Mouse (Mus musculus): ENCODE results near the gene Lrr1. TPM values are rescaled to one million over a fixed set of nuclear protein-coding genes. Genes with fewer than 3 reads are reported as not detected.

Lrr1 gene
- polyA plus RNA-seq, 1 experiment from 2014 or later, result 16.5 TPM

DNA sequence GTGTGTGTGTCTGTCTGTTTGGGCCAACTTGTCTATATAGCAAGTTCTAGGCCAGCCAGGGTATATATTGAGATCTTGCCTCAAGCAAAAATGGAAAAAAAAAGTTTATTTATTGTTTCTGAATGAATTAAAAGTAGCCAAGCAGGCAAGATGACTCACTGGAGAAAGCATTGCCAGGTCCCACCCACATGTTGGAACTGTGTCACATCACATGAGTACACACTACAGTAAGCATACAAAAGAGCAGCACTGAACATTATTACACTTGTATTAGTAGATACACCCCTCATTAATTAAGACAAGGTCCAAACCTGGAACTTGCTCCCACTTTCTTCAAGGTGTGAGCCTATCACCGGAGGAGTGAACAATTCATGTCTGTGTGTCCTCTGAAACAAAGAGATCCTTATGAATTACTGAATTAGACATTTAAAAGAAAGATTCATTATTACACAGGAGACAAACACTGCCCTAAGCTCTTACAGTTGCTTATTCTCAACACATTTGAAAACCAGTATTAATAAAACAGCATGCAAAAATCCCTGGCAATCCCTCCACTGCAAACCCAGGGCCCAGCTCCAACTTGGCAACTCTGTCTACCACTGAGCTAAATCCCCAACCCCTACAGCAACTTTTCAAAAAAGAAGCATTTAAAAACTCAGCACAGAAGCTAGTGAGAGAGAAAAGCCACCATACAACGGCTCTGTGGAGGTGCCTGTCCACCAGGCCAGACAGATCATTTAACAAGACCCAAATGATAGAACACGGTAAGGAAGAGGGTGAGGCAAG, 46.6 kb downstream of the Lrr1 start:
- 75% methylated on average over 3 of the region's 3 CpGs for WGBS
- Histone ChIP-seq H3K4me2 (ENCODE audit: low read depth, low read length) (no peak overlapping the region), H3K36me3 (ENCODE audit: control insufficient read depth, insufficient read depth, low read length) (peaks cover 9% of the 10 kb centered on the region; the same call in 1 of the 2 replicates), H3K4me1 (ENCODE audit: control insufficient read depth, insufficient read depth, low read length) (no peaks in the 10 kb centered on the region), H3K27me3 (ENCODE audit: control insufficient read depth, insufficient read depth, low read length) (no peaks in the 10 kb centered on the region), H3K9ac (ENCODE audit: low read length) (no peak overlapping the region), H3K4me3 (replicated peaks; ENCODE audit: low read length) (no peak overlapping the region), H3K9me3 (replicated peaks; ENCODE audit: control insufficient read depth, low read length) (no peaks in the 10 kb centered on the region), H3K27ac (ENCODE audit: low read length) (no peak overlapping the region)
- no peak for ATAC-seq (ENCODE audit: insufficient read depth, low FRiP score)

DNA sequence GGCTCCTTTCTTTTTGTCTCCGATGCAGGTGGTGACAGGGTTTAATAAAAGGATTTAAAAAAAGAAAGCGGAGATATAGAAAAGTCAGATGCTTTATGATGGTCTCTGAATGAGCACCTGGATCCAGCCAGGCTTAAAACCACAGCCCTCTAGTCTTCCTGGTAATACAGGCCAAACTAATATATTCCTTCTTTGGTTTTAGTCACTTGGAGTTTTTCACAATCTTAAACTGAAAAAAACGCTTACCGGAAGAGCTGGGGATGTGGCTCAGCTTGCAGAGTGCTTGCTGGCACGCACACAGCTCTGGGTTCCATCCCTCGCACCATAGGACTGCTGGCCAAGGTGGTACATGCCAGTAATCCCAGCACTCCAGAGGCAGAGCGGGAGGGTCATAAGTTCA, 48.0 kb downstream of the Lrr1 start:
- no peak overlapping the region for H3K4me2 ChIP-seq (ENCODE audit: low read depth, low read length)
- no peaks in the 10 kb centered on the region for H3K4me1 ChIP-seq (ENCODE audit: control insufficient read depth, insufficient read depth, low read length)
- 92% methylated on average over 7 of the region's 7 CpGs for WGBS
- H3K36me3 ChIP-seq (ENCODE audit: control insufficient read depth, insufficient read depth, low read length), result peaks cover 14% of the 10 kb centered on the region; the same call in 1 of the 2 replicates
- no peak overlapping the region for H3K9ac ChIP-seq (ENCODE audit: low read length)
- no peaks in the 10 kb centered on the region for H3K27me3 ChIP-seq (ENCODE audit: control insufficient read depth, insufficient read depth, low read length)
- H3K4me3 ChIP-seq (replicated peaks; ENCODE audit: low read length), result no peak overlapping the region
- no peak for ATAC-seq (ENCODE audit: insufficient read depth, low FRiP score)
- H3K9me3 ChIP-seq (replicated peaks; ENCODE audit: control insufficient read depth, low read length), result no peaks in the 10 kb centered on the region
- H3K27ac ChIP-seq (ENCODE audit: low read length), result no peak overlapping the region

DNA sequence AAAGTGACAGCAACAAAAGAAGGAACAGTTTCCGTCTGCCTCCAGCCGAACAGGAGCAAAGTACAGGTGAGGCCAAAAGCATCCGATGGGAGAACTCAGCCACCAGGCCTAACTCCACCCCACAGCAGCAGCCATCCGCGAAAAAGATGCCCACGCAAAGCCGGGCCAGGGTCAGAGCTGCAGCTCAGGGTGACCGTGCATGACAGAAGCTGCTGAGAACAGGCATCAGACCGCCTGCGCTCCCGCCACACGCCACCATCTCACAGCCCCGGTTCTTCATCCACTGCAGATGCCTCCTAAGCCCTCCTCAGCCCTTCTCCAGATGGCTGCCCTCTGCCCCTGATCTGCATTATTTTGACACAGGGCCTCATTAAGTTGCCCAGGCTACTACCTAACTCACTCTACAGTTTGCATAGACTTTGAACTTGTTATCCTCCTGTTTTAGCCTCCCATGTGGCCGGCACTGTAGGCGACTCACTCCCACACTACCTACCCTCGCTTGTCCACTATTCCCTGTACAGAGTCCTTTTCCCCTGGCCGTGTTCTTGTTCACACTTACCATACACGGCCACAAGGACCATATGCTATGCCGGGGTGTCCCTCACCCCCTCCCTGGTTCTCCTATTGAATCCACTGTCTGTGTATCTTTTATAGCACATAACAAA, 52.1 kb downstream of the Lrr1 start:
- Histone ChIP-seq H3K36me3 (ENCODE audit: control insufficient read depth, insufficient read depth, low read length) (peaks cover 14% of the 10 kb centered on the region; the same call in 1 of the 2 replicates), H3K27ac (ENCODE audit: low read length) (no peak overlapping the region), H3K9me3 (replicated peaks; ENCODE audit: control insufficient read depth, low read length) (no peaks in the 10 kb centered on the region), H3K4me3 (replicated peaks; ENCODE audit: low read length) (no peak overlapping the region), H3K9ac (ENCODE audit: low read length) (no peak overlapping the region), H3K27me3 (ENCODE audit: control insufficient read depth, insufficient read depth, low read length) (no peaks in the 10 kb centered on the region), H3K4me1 (ENCODE audit: control insufficient read depth, insufficient read depth, low read length) (no peaks in the 10 kb centered on the region), H3K4me2 (ENCODE audit: low read depth, low read length) (no peak overlapping the region)
- 89% methylated on average over 19 of the region's 19 CpGs for WGBS
- ATAC-seq (ENCODE audit: insufficient read depth, low FRiP score), result no peak

DNA sequence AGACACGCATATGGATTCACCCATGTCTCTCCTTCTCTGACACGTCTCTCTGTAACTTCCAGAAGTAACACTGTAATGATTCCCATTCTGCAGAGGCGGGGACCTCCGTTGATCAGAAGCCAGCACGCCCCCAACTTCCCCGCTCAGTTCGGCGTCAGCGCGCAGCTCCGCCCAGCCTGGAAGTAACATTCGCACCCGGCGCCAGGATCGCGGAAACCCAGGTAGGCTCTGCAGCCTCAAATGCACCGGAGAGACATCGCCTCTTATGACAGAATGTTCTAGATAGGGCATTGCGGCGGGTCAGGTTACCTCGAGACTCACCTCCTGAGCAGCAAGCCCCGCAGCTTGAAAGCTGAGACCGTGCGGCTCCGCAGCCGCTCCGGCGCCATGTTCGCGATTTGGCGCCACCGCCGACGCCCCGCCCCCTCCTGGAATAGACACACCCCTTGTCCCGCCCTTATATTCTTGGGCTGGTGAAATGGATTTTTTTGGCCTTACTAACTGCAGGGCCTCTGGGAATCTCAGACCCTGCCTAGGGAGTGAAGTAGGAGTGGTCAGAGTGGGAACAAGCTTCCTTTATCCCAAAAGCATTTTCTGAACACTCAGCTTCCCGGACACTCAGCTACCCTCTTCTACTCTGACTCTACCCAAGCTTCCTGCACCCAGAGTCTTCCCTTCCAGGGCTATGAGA, 59.3 kb downstream of the Lrr1 start, which contains the start of gene Pole2:
Pole2 (minus strand) TSS at position 420 of the 691 bp plus-strand sequence.
- H3K27me3 ChIP-seq (ENCODE audit: control insufficient read depth, insufficient read depth, low read length), result no peaks in the 10 kb centered on the region
- H3K4me2 ChIP-seq (ENCODE audit: low read depth, low read length), result peak within 1 kb of the TSS; percentile 62
- peak; percentile 97 for ATAC-seq (ENCODE audit: insufficient read depth, low FRiP score)
- peaks cover 9% of the 10 kb centered on the region; the same call in 1 of the 2 replicates for H3K4me1 ChIP-seq (ENCODE audit: control insufficient read depth, insufficient read depth, low read length)
- WGBS, result under 1% methylated on average over 37 of the region's 37 CpGs
- H3K9me3 ChIP-seq (replicated peaks; ENCODE audit: control insufficient read depth, low read length), result no peaks in the 10 kb centered on the region
- peak within 1 kb of the TSS; percentile 91 for H3K27ac ChIP-seq (ENCODE audit: low read length)
- H3K36me3 ChIP-seq (ENCODE audit: control insufficient read depth, insufficient read depth, low read length), result no peaks in the 10 kb centered on the region
- H3K4me3 ChIP-seq (replicated peaks; ENCODE audit: low read length), result peak within 1 kb of the TSS; percentile 57
- peak within 1 kb of the TSS; percentile 68 for H3K9ac ChIP-seq (ENCODE audit: low read length)

Small RNA genes within 50 kb of the gene (microRNA-seq; reads per million reads assigned to microRNA genes)
- gene Gm47287, result not detected
- 0.50 reads per million for gene Gm47295

Other genes with a start within 250 kb of the Lrr1 start
- 1,481 and 1,784 TPM in 2 replicates for gene Rps29, start 9.6 kb upstream of the Lrr1 start, polyA plus RNA-seq (2015; fragmentation: Nextera tagmentation; extraction: Ambion mirVana)
- 590 and 688 TPM in 2 replicates for gene Rpl36al, start 15.3 kb downstream of the Lrr1 start, polyA plus RNA-seq (2015; fragmentation: Nextera tagmentation; extraction: Ambion mirVana)
- gene Mgat2, start 15.3 kb downstream of the Lrr1 start, polyA plus RNA-seq (2015; fragmentation: Nextera tagmentation; extraction: Ambion mirVana), result 32.6 and 41.9 TPM in 2 replicates
- gene Gm49383, start 28.3 kb downstream of the Lrr1 start, polyA plus RNA-seq (2015; fragmentation: Nextera tagmentation; extraction: Ambion mirVana), result 18.5 and 22.3 TPM in 2 replicates
- gene Dnaaf2, start 29.6 kb downstream of the Lrr1 start, polyA plus RNA-seq (2015; fragmentation: Nextera tagmentation; extraction: Ambion mirVana), result 6.6 and 7.4 TPM in 2 replicates
- gene Gm49384, start 35.5 kb downstream of the Lrr1 start, polyA plus RNA-seq (2015; fragmentation: Nextera tagmentation; extraction: Ambion mirVana), result 20.8 and 22.8 TPM in 2 replicates
- gene Pole2, start 59.4 kb downstream of the Lrr1 start, polyA plus RNA-seq (2015; fragmentation: Nextera tagmentation; extraction: Ambion mirVana), result 21.4 and 21.7 TPM in 2 replicates
- 7.2 and 7.3 TPM in 2 replicates for gene Klhdc1, start 72.4 kb downstream of the Lrr1 start, polyA plus RNA-seq (2015; fragmentation: Nextera tagmentation; extraction: Ambion mirVana)
- gene Klhdc2, start 127.9 kb downstream of the Lrr1 start, polyA plus RNA-seq (2015; fragmentation: Nextera tagmentation; extraction: Ambion mirVana), result 74.8 and 87.2 TPM in 2 replicates
- 82.4 and 83.1 TPM in 2 replicates for gene Nemf, start 188.4 kb downstream of the Lrr1 start, polyA plus RNA-seq (2015; fragmentation: Nextera tagmentation; extraction: Ambion mirVana)
- 39.3 and 42.3 TPM in 2 replicates for gene Arf6, start 203.3 kb downstream of the Lrr1 start, polyA plus RNA-seq (2015; fragmentation: Nextera tagmentation; extraction: Ambion mirVana)
- 0.80 and 0.94 TPM in 2 replicates for gene Gm9887, start 203.6 kb downstream of the Lrr1 start, polyA plus RNA-seq (2015; fragmentation: Nextera tagmentation; extraction: Ambion mirVana)

All from stomach, embryonic 16.5 days (tissue).